Mouse (Mus musculus) thymus, postnatal 36 days (tissue): ENCODE results near the gene Edar.

Source experiments
- DNase-seq, 2 experiments: peaks; one replicate each; pipeline ENCODE4 v3.0.0; 2022; ENCODE audit warnings: mixed read lengths in 2 of 2

Gene Edar

DNA sequence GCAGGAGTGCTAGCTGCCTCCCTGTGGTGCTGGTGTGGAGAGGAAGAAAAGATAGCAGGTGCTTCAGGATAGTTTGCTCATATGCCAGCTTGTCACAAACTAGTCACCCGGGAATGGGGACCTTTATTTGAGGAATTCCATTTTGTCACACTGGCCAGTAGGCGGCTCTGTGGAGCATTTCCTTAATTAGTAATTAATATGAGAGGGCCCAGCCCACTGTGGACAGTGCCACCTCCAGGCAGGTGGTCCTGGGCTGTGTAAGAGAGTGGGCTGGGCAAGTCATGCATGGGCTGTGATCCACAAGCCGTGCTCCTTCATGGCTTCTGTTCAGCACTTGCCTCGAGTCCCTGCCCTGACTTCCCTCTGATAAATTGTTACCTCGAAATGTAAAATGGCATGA lies 26.7 kb downstream of the Edar start:
- DNase-seq, result no peak

DNA sequence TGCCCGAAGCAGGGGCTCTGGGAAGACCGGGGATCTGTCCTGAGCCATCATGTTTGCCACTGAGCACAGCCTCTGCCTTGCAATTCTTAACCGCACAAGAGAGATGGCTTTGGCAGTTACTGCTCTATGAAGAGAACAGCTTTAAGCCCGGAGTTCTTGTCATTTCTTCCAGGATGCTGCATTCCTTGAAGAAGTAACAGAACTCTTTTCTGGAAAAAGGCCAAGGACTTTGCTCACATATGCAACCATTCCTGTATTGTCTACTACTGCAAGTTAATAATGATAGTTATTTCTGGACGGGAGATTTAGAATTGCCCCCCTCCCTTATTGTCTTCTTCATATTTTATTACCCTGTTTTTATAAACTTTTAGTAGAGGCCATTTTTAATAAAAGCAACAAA lies 30.8 kb downstream of the Edar start:
- no peak for DNase-seq

GRCm38 (mm10) chr10:58644194-58644593 lies 31.3 kb downstream of the Edar start:
- no peak for DNase-seq

DNA sequence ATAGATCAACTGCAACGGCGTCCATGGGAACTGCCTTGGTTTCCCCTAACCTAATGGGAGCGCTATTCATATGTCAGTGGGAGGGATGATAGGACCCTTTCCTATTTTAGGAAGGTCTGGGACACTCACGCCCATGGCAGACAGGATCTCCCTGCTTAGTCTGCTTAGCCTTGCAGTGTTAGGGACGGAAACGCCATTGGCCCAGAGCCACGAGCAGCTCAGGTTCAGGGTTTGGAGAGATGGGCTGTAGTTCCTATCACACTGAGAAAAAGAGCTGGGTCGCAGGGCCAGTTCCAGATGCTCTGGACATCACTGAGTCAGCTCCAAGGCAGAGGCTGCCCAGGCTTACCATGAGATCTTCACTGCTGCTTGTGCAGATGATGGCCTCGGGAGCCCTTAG lies 32.5 kb downstream of the Edar start:
- no peak for DNase-seq

- DNase-seq, result no peak
These were observed 33.8 kb downstream of the Edar start for GRCm38 (mm10) chr10:58641631-58642030.

- DNase-seq, result no peak
These were observed 34.7 kb downstream of the Edar start for GRCm38 (mm10) chr10:58640446-58641400.

- DNase-seq, result no peak
These were observed 36.2 kb downstream of the Edar start for GRCm38 (mm10) chr10:58639291-58639690.

- no peak for DNase-seq
These were observed 38.9 kb downstream of the Edar start for GRCm38 (mm10) chr10:58636431-58637080.

GRCm38 (mm10) chr10:58633507-58633906 lies 41.9 kb downstream of the Edar start:
- no peak for DNase-seq

DNA sequence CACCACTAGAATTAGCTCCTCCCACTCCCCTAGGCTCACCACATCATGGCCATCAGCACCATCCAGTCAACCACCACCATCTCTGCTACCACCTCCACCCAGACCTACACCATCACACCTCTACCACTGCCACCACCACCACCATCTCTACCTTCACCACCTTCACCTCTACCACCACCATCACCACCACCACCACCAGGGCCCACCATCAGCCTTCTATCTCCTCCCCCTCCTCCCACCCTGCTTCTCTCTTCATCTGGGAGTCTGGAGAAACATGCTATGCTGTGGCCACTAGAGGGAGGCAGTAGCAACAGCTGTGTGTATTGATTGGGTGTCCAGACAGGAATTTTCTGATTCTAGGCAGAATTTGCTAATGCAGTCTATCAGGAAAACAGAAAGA lies 47.9 kb downstream of the Edar start:
- no peak for DNase-seq

DNA sequence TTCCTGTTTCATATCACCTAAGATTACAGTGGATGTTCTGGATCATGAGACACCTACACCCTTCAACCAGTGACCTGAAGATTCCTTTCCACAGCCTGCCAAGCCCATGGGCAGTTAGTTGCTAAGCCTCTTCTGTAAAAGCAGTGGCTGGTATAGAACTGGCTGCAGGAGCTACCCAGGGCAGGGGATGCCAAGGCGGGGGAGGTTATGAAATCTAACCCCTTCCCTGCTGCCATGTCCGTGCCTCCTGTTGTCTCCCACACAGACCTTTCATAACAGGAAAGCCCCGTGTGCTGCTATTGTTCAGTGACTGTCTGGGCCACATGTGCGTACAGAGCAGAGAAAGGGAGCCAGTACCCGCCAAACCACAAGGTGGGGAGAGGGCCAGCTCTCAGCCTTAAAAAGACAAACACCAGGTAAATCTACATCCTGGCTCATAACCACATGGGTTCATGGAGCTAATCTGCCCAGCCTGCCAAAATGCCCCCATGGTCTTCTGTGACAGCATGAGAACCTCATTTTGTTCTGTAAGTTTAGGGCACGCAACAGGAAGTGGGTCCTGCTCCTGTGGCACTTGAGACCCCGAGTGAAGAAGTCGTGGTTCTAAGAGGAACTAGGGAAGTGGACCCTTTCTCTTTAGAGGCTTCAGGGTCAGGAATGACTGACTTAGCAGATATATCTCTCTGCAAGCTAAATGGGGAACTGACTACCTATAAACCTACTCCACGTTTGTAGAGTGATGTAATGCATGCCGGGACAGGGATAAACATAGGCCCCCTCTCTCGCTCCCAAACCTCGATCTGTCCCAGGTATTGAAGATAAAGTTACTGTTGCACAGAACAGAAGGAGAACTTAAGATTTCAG lies 50.4 kb downstream of the Edar start:
- DNase-seq, result no peak

DNA sequence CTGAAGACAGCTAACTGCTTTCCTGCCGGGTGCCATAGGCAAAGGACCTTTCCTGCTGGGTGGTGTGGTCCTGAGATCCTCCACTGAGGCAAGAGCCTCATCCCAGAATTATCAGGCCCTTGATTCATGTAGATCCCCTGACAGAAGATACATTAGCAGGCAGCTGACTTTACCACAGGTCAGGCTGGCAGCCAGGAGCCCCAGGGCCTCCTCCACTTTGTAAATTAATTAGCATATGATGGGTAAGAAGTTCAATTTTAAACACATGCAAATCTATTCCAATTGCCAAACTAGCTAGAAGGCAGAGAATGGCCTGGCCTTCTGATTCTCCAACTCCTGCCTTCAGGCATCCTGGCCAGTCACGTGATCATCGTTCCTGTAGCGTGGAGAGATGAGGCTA lies 56.2 kb downstream of the Edar start:
- no peak for DNase-seq

DNA sequence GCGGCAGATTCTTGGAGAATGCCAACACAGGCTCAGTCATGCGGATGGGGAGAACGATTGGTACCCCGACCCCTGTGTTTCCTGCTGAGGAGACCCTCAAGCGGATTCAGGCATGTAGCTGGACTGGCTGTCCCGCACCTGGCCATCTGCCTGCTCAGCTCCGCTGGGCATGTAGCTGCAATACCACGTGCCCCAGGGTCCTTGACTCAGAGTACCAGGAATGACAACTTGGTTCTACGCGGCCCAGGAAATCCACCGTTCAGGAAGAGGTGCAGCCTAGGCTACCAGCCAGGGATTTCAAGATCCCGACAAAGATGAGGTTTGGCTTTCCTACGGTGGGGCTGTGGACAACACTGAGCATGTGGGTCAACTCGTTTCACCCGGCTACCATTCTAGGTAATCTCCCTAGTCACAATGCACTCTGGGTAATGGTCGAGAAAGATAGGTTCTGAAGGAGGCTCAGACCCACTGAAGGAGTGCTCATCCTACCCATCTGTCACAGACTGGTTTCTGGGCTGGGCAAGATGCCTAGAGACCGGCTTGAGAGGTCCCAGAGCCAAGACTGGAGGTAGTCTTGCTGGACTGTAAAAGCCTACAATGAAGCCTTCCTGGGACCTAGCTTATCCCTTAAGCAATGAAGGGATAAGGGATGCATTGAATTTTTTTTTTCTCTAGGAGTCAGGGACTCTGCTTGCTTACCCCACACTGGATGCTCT lies 56.8 kb downstream of the Edar start:
- DNase-seq, result no peak

DNA sequence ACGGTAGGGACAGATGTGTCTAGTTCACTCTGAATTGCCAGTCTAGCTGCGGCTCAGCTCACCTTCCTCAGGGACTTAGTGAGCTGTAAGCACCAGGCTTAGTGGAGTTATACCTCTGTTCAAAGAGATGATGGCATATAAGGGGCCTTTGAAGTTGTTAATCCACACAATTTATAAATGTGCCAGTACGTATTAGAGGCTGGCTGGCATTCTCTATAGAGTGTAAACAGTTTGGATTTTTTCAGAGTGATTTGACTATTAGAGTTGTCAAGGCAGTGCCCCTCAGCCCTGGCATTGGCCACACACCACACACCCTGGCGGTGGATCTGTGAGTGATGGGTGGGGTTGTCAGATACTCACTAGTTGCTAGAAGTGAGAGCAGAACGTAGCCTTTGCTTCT lies 58.9 kb downstream of the Edar start:
- no peak for DNase-seq

DNA sequence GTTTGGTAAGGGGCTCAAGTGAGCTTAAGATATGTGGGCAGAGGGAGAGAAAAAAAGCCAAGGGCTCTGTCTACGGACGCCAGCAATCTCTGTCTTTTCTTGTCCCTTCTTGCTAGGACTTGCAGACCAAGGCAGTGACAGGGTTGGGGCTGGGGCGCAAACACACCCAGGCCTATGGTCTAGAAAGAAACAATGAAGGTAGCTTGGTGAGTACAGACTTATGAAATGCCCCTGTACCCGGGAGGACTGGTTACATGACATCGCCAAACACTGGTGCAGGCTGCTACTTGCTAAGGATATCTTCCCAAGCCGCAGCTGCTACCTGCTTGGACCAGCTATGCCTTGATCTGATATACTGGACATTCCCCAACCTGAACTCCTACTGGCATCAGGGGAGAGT lies 60.9 kb downstream of the Edar start:
- no peak for DNase-seq

- DNase-seq, result no peak
These were observed 64.8 kb downstream of the Edar start for GRCm38 (mm10) chr10:58610484-58611261.

DNA sequence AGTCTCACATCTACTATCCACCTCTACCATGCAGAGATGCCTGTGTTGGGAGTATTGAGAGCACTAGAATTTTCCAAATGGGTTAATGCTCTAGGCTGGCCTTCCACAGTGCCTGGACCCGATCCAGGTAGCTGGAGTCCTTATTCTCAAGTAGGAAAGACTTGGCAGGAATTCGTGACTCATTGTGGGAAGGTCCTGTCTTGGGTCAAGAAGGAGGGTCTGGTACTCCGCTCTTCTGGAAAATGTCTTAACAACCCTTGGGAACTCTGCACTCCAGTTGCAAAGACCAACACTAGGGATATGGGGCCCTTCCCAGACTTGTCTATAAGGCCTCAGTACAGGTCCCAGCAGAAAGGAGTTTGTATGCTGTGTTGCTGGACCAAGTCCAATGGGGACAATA lies 66.6 kb downstream of the Edar start:
- no peak for DNase-seq

GRCm38 (mm10) chr10:58606356-58606755 lies 69.1 kb downstream of the Edar start:
- DNase-seq, result no peak

- no peak for DNase-seq
These were observed 70.7 kb downstream of the Edar start for GRCm38 (mm10) chr10:58604779-58605178.

GRCm38 (mm10) chr10:58601946-58602345 lies 73.5 kb downstream of the Edar start:
- no peak for DNase-seq

GRCm38 (mm10) chr10:58601431-58601901 lies 74.0 kb downstream of the Edar start:
- DNase-seq, result no peak

GRCm38 (mm10) chr10:58600983-58601382 lies 74.5 kb downstream of the Edar start:
- no peak for DNase-seq
